Mouse (Mus musculus) v-Abl transformed pro-B cells (cell line): ENCODE results near the gene Arfgef3.
"Not testable (repeated sequence)": the region's sequence is repeated elsewhere in the genome, so short reads cannot be mapped to it uniquely, and the experiment has no call there.

Experiments used
- in situ Hi-C, 2 experiments: fragments of 400-800 bp; cut with MboI; formaldehyde crosslinking; loops; one replicate each; pipeline ENCODE4 v1.15.1; 2025; ENCODE audit not compliant: unreplicated experiment in 2 of 2

Arfgef3 gene

DNA sequence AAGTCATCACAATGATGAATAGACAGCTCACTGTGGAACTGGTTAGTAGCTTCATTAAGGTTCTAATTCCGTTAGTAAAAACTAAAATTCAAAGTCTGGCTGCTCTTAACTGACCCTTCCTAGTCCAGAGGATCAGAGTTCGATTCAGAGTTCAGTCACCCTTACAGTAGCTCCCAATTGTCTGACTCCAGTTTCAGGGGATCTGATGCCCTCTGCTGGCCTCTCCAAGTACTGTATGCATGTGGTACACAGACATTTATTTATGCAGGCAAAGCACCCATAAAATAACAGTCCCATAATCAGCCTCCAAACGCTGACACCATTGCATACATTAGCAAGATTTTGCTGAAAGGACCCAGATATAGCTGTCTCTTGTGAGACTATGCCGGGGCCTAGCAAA lies 141.7 kb downstream of the Arfgef3 start:
- in situ Hi-C loops: loop anchor here (5.0 to 10.0 kb wide), 2 partner anchors 867 to 870 kb away; no protein-coding TSS in a partner anchor

DNA sequence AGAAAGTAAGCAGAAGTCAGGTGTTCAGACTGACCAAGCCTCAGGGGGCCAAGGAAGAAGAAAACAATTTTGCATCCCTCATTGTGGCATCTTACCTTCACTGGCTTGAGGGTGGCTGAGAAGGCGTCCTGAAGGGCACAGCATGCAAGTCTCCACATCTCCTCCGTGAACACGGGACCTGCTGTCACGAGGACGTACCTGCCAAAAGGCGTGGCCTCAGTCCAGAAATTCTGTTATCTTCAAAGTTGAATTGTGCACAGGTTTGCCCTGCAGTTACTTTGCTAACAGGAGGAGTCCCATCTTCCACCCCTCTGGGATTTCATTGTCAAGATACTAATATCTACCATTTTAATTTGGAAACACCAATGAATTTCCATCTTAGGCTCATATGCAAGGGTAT lies 146.1 kb downstream of the Arfgef3 start:
- in situ Hi-C loops: no loop called here

DNA sequence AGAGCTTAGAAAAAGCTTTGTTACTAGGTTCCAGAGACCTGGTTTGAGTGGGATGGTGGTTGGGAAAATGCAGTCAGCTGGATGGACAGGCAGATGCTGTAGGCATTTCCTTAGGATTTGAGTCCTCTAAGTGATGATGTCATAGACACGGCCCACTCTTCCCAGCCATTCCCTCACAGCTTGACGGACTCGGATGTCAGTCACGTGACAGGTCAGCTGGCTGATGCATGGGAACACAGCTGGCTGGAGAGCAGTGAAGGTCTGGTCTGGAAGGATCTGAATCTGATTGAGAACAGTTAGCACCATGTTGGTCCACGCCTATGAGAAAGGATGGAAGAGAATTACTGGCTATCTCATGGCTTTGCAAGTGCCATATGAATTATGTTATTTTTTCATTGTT lies 154.3 kb downstream of the Arfgef3 start:
- in situ Hi-C loops: no loop called here

DNA sequence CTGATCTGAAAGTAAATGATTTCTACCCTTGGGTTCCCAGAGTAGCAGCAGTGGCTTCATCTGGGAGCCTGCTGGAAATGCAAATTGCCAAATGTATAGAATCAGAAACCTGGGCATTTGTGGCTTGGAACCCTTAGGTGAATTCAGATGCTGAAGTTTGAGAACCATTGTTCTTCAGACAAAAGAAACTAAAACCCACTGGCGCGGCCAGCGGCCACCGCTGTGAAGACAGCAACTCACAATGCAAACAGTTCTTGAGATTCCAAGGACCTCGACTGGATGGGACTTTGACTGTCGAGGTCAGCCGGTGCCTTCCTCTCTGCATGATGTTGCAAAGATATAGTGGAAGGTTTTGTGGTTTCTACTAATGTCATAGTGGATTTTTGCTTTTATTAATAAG lies 159.6 kb downstream of the Arfgef3 start:
- in situ Hi-C loops: no loop called here

DNA sequence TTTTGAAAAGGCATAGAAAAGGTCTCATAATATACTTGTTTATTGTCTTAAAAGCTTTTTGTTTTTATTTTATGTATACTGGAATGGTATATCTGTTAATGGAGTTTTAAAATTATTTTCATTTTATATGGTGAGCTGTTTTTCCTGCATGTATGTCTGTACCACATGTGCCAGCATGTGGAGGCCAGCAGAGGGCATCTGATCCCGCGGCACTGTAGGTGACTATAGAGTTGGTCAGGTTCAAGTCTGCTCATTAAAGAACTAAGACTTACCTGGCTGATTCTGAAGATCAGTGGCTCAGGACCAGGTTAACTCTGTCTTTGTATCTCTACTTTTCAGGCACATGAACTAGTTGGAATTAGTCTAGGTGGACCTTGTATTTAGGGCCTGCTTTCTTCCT lies 171.2 kb downstream of the Arfgef3 start:
- in situ Hi-C loops: no loop called here

DNA sequence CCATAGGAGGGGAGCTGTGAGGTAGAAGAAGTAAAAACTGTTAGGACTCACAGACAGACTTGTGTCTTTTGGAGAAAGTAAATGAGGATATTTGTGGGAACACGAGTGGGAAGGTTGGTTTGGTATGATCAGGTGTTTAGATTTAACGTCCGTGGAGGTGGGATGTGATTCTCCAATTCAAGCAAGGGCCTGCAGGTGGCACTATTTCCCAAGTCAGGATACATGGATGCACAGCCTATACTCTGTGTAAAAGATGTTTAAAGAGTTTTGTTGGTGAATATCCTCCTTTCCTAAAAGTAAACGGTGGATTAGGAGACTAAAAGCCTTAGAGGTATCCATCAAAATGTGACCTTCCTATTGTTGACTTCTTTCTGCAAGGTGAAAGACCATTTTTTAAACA lies 180.8 kb downstream of the Arfgef3 start:
- in situ Hi-C loops: no loop called here

DNA sequence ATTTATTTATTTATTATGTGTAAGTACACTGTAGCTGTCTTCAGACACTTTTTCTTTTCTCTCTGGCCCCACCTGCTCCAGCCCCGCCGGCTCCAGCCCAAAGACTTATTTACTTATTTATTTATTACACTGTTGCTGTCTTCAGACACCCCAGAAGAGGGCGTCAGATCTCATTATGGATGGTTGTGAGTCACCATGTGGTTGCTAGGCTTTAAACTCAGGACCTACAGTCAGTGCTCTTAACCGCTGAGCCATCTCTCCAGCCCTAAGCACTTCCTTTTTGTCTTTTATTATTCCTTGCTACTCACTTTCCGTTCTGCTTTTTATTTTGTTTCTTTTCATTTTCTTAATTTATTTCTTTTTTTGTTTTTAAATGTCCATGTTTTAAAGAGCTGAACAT lies 182.3 kb downstream of the Arfgef3 start:
- in situ Hi-C loops: no loop called here

DNA sequence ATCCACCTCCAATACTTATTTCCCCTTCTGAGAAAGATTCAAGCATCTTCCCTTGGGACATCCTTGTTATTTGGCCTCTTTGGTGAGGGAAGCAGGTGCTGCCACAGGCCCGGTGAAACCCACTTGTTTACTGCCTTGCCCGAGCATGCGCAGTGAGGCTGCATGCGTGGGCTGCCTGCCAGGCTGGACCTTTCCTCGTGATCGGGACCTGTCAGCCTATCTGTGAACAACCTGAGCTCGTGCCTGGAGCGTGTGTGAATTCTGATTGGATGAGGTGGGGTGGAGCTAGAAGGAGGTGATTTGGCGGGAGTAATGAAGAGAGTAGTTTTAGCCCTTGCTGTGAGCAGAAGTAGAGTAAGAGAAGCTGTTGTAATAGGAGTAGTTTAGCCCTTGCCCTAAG lies 184.7 kb downstream of the Arfgef3 start:
- in situ Hi-C loops: not testable (repeated sequence)

DNA sequence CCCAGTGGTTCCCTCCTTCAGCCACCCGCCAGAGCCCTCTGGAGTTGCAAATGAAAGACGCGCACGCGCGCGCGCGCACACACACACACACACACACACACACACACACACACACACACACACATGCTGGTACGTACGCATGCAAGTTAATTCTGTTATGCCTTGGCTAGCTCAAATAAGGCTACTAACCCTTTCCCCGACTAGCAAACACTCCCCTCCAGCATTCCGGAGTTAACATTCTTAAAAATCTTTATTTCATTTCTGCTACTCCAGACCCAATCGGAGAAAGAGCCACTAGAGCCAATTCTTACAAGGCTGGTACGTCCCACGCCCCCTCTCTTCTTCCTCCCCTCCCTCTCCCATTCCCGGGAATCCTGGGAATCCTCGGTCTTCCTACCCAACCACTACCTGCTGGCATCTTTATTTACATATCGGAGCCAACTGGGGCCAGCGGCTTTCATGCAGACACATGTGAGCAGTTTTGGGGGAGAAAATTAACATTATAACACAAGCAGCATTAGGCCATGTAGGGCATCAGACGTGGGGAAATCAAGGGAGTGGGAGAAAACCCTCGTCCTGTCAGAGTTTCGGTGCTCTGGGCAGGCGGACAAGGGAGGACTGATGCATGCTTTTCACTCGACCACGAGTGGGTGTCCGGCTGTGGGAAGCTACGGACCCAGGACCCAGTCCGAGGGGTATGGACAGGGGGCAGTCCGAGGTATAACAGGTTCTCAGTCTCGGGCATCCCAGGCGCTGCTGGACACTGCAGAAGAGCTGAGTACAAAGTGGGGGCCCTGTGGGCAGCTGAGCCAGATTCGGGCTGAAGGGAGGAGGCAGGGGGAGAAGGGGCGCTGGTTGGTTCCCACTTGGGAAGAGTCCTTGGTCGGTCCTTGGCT lies 194.2 kb downstream of the Arfgef3 start:
- in situ Hi-C loops: no loop called here

DNA sequence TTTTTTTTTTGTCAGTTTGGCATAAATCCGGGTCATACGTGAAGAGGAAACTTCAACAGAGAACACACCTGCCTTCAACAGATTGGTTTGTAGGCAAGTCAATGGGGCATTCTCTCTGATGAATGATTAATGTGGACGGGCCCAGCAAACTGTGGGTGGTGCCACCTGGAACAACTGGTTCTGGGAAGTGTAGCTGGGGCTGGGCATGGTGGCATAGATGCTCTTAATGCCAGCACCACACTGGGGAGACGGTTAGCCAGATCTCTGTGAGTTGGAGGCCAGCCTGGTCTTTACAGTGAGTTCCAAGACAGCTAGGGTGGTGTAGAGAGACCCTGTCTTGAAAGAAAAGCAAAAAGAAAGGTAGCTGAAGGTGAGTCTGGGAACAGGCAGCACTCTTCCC lies 196.4 kb downstream of the Arfgef3 start:
- in situ Hi-C loops: no loop called here

DNA sequence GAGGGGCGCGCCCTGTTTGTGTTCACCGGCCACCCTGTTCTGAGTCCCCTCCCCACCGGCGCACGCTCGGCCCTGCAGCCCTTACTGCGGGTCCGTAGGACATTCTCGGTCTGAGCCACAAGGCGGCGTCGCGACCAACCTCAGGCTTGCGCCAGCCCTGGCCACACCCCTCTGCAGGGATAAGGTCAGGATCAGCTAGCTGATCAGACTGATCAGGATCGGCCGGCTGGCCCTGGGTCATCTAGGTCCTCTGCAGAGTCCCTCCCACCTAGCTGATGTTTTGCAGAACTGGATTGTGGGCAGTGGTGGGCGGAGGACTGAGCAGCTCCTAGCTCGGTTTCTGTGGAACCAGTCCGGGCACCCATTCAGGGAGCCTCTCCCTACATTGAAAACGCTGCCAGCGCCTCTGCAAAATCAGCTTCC lies 197.9 kb downstream of the Arfgef3 start, which contains the start of gene Hebp2:
Gene Hebp2, minus strand, starts transcription at position 264 of the 423 bp plus-strand sequence.
- in situ Hi-C loops: no loop called here

DNA sequence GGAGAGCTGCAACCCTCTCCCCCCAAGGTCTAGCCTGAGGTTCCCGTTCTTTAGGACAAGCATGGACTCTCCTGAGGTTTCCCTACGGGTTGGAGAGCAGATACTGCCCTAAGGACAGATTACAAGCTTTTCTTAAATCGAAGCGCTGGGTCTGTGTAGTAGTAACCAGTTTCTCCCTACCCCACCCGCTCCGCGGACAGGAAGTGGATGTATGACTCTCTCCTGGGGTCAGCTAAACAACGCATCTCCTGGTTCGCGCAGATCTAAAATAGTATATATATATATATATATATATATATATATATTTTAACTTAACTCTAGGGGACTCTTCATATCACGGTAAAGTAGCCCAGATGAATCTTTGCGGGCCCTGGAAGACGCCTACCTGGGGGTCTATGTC lies 198.4 kb downstream of the Arfgef3 start:
- in situ Hi-C loops: no loop called here

DNA sequence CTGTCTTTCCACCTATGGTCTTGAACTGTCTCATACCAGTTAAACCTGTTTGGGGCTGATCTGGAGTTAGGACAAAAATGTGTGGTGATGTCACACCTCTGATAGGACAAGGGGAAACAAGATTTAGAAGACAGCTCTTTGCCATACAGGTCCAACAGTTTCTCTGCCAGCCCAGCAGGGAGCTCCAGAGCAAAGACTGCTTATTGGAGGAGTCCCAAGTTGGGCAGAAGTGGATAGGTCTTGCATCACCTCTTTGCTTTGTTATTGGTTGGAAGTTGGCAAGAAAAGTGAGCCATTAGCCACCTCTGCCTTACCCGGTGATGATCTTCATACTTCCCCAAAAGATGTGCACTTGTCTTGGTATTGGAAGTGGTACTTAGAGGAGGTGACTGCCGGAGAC lies 206.9 kb downstream of the Arfgef3 start:
- in situ Hi-C loops: no loop called here

DNA sequence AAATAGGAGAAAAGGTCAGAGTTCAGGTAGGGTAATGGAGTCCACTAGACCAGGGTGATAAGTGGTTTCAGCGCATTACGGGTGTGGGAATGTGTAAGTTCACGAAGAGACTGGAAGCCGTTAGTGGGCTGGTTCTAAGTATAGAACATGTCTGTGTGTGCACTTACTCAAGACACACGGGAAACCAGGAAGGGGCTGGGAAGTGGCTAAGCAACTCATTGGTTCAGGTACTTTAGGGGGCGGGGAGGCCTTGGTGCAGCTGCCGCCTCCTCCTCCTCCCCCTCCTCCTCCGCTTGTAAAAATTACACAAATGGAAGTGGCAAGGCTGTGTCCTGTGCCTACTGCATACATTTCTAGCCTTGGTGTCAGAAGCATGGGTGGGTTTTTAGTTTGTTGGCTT lies 211.5 kb downstream of the Arfgef3 start:
- in situ Hi-C loops: no loop called here
